ENCODE assay signal across 34 mouse cellular contexts in the genomic region with DNA sequence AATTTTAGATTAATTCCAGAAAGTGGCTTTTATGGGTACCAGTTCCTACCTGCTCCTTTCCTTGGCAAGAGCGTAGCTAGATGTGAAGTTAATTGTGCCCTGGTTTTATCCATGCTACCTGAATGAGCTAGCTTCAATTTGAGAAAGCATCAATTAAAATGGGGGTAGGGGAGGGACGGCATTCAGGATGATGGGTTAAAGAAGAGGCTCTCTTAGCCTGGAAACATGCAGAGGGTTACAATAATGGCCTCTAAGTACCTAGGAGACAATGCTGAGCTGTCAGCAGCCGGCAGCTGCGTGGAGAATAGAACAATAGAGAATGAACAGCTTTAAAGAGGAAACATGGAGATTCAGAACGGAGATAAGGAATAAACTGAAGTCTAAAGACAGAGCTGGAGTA.
DNase-seq lines count a peak whose midpoint lies in the region; ATAC-seq and TF ChIP-seq lines count a peak whose summit lies in the region.
"Had no signal": no experiment of that assay in that cellular context is flagged by ENCODE, and none has a peak within 500 bp of the region (broad histone marks: within the 10 kb centered on the region; RNA-seq: fewer than 3 reads in every experiment).

No protein-coding gene starts in this region.

- no peaks in the 10 kb centered on the region for H3K4me1 ChIP-seq in hindbrain, embryonic 11.5 days (replicated peaks; ENCODE audit: control insufficient read depth, insufficient read depth, low read length)
- H3K4me1 ChIP-seq in hindbrain, embryonic 12.5 days, result peaks cover 15% of the 10 kb centered on the region; the same call in 1 of the 2 replicates
- peaks cover 28% of the 10 kb centered on the region for H3K4me1 ChIP-seq in midbrain, embryonic 13.5 days (replicated peaks)
- H3K4me1 ChIP-seq in midbrain, postnatal 0 days (ENCODE audit: insufficient read depth, low read length), result no peaks in the 10 kb centered on the region
- peaks cover 11% of the 10 kb centered on the region; the same call in 1 of the 2 replicates for H3K4me1 ChIP-seq in neural tube, embryonic 15.5 days
- H3K4me1 ChIP-seq: liver, embryonic 15.5 days; lung, embryonic 15.5 days had no signal

- H3K36me3 ChIP-seq in hindbrain, embryonic 11.5 days (ENCODE audit: control insufficient read depth, insufficient read depth, low read length), result no peaks in the 10 kb centered on the region
- no peaks in the 10 kb centered on the region for H3K36me3 ChIP-seq in hindbrain, embryonic 12.5 days
- no peaks in the 10 kb centered on the region for H3K36me3 ChIP-seq in midbrain, embryonic 13.5 days
- no peaks in the 10 kb centered on the region for H3K36me3 ChIP-seq in midbrain, postnatal 0 days (ENCODE audit: insufficient read depth, low read length)
- no peaks in the 10 kb centered on the region for H3K36me3 ChIP-seq in neural tube, embryonic 15.5 days
- H3K36me3 ChIP-seq: embryonic facial prominence, embryonic 13.5 days; intestine, embryonic 15.5 days; limb, embryonic 12.5 days; liver, embryonic 15.5 days; lung, embryonic 15.5 days had no signal

- no peaks in the 10 kb centered on the region for H3K9me3 ChIP-seq in hindbrain, embryonic 11.5 days (ENCODE audit: control insufficient read depth, low read length)
- H3K9me3 ChIP-seq in hindbrain, embryonic 12.5 days (replicated peaks), result no peaks in the 10 kb centered on the region
- H3K9me3 ChIP-seq in midbrain, embryonic 13.5 days, result no peaks in the 10 kb centered on the region
- H3K9me3 ChIP-seq in midbrain, postnatal 0 days (ENCODE audit: low read length), result no peaks in the 10 kb centered on the region
- H3K9me3 ChIP-seq in neural tube, embryonic 15.5 days (replicated peaks), result no peaks in the 10 kb centered on the region
- H3K9me3 ChIP-seq: embryonic facial prominence, embryonic 13.5 days; intestine, embryonic 15.5 days; limb, embryonic 12.5 days; liver, embryonic 15.5 days; lung, embryonic 15.5 days had no signal

- WGBS in hindbrain, embryonic 11.5 days, result 33% methylated on average over 5 of the region's 5 CpGs
- 33% methylated on average over 5 of the region's 5 CpGs for WGBS in hindbrain, embryonic 12.5 days
- WGBS in midbrain, embryonic 13.5 days, result 16% methylated on average over 5 of the region's 5 CpGs
- 30% methylated on average over 5 of the region's 5 CpGs for WGBS in midbrain, postnatal 0 days
- WGBS in neural tube, embryonic 15.5 days, result 19% methylated on average over 5 of the region's 5 CpGs

- H3K27ac ChIP-seq in hindbrain, embryonic 11.5 days (ENCODE audit: low read depth, low read length), result no peak overlapping the region
- H3K27ac ChIP-seq in hindbrain, embryonic 12.5 days, result no peak overlapping the region
- no peak overlapping the region for H3K27ac ChIP-seq in midbrain, embryonic 13.5 days
- H3K27ac ChIP-seq in midbrain, postnatal 0 days (ENCODE audit: low read depth, low read length), result no peak overlapping the region
- no peak overlapping the region for H3K27ac ChIP-seq in neural tube, embryonic 15.5 days (replicated peaks)
- H3K27ac ChIP-seq: embryonic facial prominence, embryonic 13.5 days; gastrocnemius, adult 2 months; hindbrain, postnatal 0 days; intestine, embryonic 15.5 days; kidney, postnatal 0 days; limb, embryonic 12.5 days; liver, embryonic 15.5 days; lung, embryonic 15.5 days had no signal

- H3K4me2 ChIP-seq in hindbrain, embryonic 11.5 days (replicated peaks; ENCODE audit: low read depth, low read length), result no peak overlapping the region
- no peak overlapping the region for H3K4me2 ChIP-seq in hindbrain, embryonic 12.5 days (replicated peaks)
- no peak overlapping the region for H3K4me2 ChIP-seq in midbrain, embryonic 13.5 days (replicated peaks)
- H3K4me2 ChIP-seq in midbrain, postnatal 0 days (ENCODE audit: low read depth, low read length, poor library complexity, severe bottlenecking), result no peak overlapping the region
- H3K4me2 ChIP-seq in neural tube, embryonic 15.5 days, result no peak overlapping the region
- H3K4me2 ChIP-seq: embryonic facial prominence, embryonic 13.5 days; heart, embryonic 11.5 days; intestine, embryonic 15.5 days; limb, embryonic 12.5 days; liver, embryonic 15.5 days; lung, embryonic 15.5 days had no signal

- TF ChIP-seq CTCF in midbrain, postnatal 0 days (IDR thresholded peaks at IDR 0.05), result no peak

- no peak overlapping the region for H3K9ac ChIP-seq in hindbrain, embryonic 11.5 days (ENCODE audit: low read depth, low read length)
- H3K9ac ChIP-seq in hindbrain, embryonic 12.5 days, result no peak overlapping the region
- H3K9ac ChIP-seq in midbrain, embryonic 13.5 days (replicated peaks), result no peak overlapping the region
- H3K9ac ChIP-seq in midbrain, postnatal 0 days (replicated peaks; ENCODE audit: low read length, poor library complexity, severe bottlenecking), result no peak overlapping the region
- no peak overlapping the region for H3K9ac ChIP-seq in neural tube, embryonic 15.5 days (replicated peaks)
- H3K9ac ChIP-seq: embryonic facial prominence, embryonic 13.5 days; intestine, embryonic 15.5 days; limb, embryonic 12.5 days; liver, embryonic 15.5 days; lung, embryonic 15.5 days had no signal

- no peak; the same call in 1 of the 2 replicates for ATAC-seq in hindbrain, embryonic 11.5 days (ENCODE audit: low FRiP score)
- ATAC-seq in hindbrain, embryonic 12.5 days (ENCODE audit: low FRiP score), result no peak
- ATAC-seq in midbrain, embryonic 13.5 days, result peak; percentile 48; the same call in 1 of the 2 replicates
- ATAC-seq in midbrain, postnatal 0 days (ENCODE audit: low FRiP score), result no peak
- ATAC-seq in neural tube, embryonic 15.5 days (ENCODE audit: low FRiP score), result no peak
- ATAC-seq: activated CD4-positive, CD25-positive, alpha-beta regulatory T cell, adult 4 months; hindbrain, postnatal 0 days; intestine, embryonic 15.5 days had no signal

- peak; percentile 26 for DNase-seq in embryo, embryonic 10.5 days (ENCODE audit: low spot score)
- DNase-seq in embryo, embryonic 9.5 days (ENCODE audit: extremely low spot score), result no peak
- peak; percentile 23 for DNase-seq in hindbrain, embryonic 11.5 days (ENCODE audit: low spot score)
- DNase-seq in midbrain, postnatal 0 days (ENCODE audit: low spot score), result no peak
- peak; percentile 21 for DNase-seq in mesoderm, embryonic 11.5 days (ENCODE audit: low read depth, low spot score)
- DNase-seq: adrenal gland, adult 2 months; cerebellum, adult 11 months; cerebellum, adult 9-10 months; cerebellum, postnatal 36 days; embryo, embryonic 11 days; gastrocnemius, adult 2 months; gastrocnemius, postnatal 36 days; heart, adult 18-20 months; heart, postnatal 36 days; kidney, adult 2 months; layer of hippocampus, adult 9-11 months; right cerebral cortex, adult 18-20 months; spleen, adult 18-20 months; thymus, adult 18-20 months; thymus, postnatal 25 days had no signal

- H3K27me3 ChIP-seq in hindbrain, embryonic 11.5 days (ENCODE audit: control insufficient read depth, insufficient read depth, low read length), result no peaks in the 10 kb centered on the region
- no peaks in the 10 kb centered on the region for H3K27me3 ChIP-seq in hindbrain, embryonic 12.5 days
- H3K27me3 ChIP-seq in midbrain, embryonic 13.5 days, result no peaks in the 10 kb centered on the region
- H3K27me3 ChIP-seq in midbrain, postnatal 0 days (ENCODE audit: insufficient read depth, low read length), result no peaks in the 10 kb centered on the region
- H3K27me3 ChIP-seq in neural tube, embryonic 15.5 days (replicated peaks), result no peaks in the 10 kb centered on the region
- H3K27me3 ChIP-seq: CH12.LX; embryonic facial prominence, embryonic 13.5 days; intestine, embryonic 15.5 days; limb, embryonic 12.5 days; liver, embryonic 15.5 days; lung, embryonic 15.5 days had no signal

- H3K4me3 ChIP-seq in hindbrain, embryonic 11.5 days (ENCODE audit: low read depth, low read length), result no peak overlapping the region
- H3K4me3 ChIP-seq in hindbrain, embryonic 12.5 days, result no peak overlapping the region
- H3K4me3 ChIP-seq in midbrain, embryonic 13.5 days (replicated peaks), result no peak overlapping the region
- H3K4me3 ChIP-seq in midbrain, postnatal 0 days (ENCODE audit: low read depth, low read length), result no peak overlapping the region
- no peak overlapping the region for H3K4me3 ChIP-seq in neural tube, embryonic 15.5 days (replicated peaks)
- H3K4me3 ChIP-seq: embryonic facial prominence, embryonic 13.5 days; erythroblast, embryonic 14.5 days; gastrocnemius, adult 2 months; intestine, embryonic 15.5 days; limb, embryonic 12.5 days; liver, embryonic 15.5 days; lung, embryonic 15.5 days had no signal

Comparison
In these comparisons a context has a peak if more than half of its experiments do, and no peak if none do; other contexts are left out.
1. DNase-seq: peak in embryo, embryonic 10.5 days (single experiment), hindbrain, embryonic 11.5 days (single experiment) and mesoderm, embryonic 11.5 days (single experiment); none in embryo, embryonic 9.5 days (single experiment) and midbrain, postnatal 0 days (single experiment).